Mouse (Mus musculus): ENCODE data around the gene Pgm2.

GRCm38 (mm10) chr5:64064401-64064800 lies 28.3 kb upstream of the Pgm2 start:
- TF ChIP-seq POLR2A (IDR thresholded peaks at IDR 0.05; ENCODE audit: insufficient read length, low read depth) (no peak), POLR2AphosphoS2 (IDR thresholded peaks at IDR 0.05; ENCODE audit: insufficient read length, low read depth) (no peak), MAX (IDR thresholded peaks at IDR 0.05; ENCODE audit: low read depth) (no peak), TCF12 (IDR thresholded peaks at IDR 0.05; ENCODE audit: insufficient read depth, poor library complexity, severe bottlenecking) (no peak), E2F4 (IDR thresholded peaks at IDR 0.05; ENCODE audit: insufficient read depth) (no peak), USF1 (IDR thresholded peaks at IDR 0.05; ENCODE audit: low read depth) (no peak), CEBPB (IDR thresholded peaks at IDR 0.05; ENCODE audit: insufficient read depth, poor library complexity, severe bottlenecking) (no peak)
